In genomic region chr4:107001259-107001810, GRCm38 (mm10) we compare ENCODE assay signal across 8 mouse cellular contexts.
A peak's percentile ranks its signal among the peaks of the same experiment; 100 is the strongest.
DNase-seq lines count a peak whose midpoint lies in the region; ATAC-seq and TF ChIP-seq lines count a peak whose summit lies in the region.

No protein-coding gene starts in this region.

- peaks cover 31% of the 10 kb centered on the region; the same call in 1 of the 2 replicates for H3K4me1 ChIP-seq in forebrain, embryonic 11.5 days (replicated peaks; ENCODE audit: control insufficient read depth, insufficient read depth, low read length)
- H3K4me1 ChIP-seq in forebrain, embryonic 16.5 days (replicated peaks; ENCODE audit: control insufficient read depth, insufficient read depth, low read length), result peaks cover 31% of the 10 kb centered on the region
- peaks cover 30% of the 10 kb centered on the region for H3K4me1 ChIP-seq in thymus, adult 2 months (replicated peaks; ENCODE audit: control insufficient read depth, insufficient read depth, low read length)
- H3K4me1 ChIP-seq in liver, embryonic 16.5 days (ENCODE audit: control insufficient read depth, low read depth, low read length), result peaks cover 49% of the 10 kb centered on the region

- 70% methylated on average over 5 of the region's 5 CpGs for WGBS in forebrain, embryonic 11.5 days
- 68% methylated on average over 5 of the region's 5 CpGs for WGBS in forebrain, embryonic 16.5 days
- 42% methylated on average over 5 of the region's 5 CpGs for WGBS in thymus, adult 2 months
- WGBS in liver, embryonic 16.5 days (ENCODE audit: insufficient replicate concordance), result 34% methylated on average over 5 of the region's 5 CpGs

- no peak overlapping the region for H3K4me2 ChIP-seq in forebrain, embryonic 11.5 days (ENCODE audit: low read depth, low read length, severe bottlenecking)
- no peak overlapping the region for H3K4me2 ChIP-seq in forebrain, embryonic 16.5 days (ENCODE audit: low read length)
- H3K4me2 ChIP-seq in liver, embryonic 16.5 days (ENCODE audit: low read depth, low read length), result no peak overlapping the region

- no peak for DNase-seq in forebrain, embryonic 11.5 days (ENCODE audit: low spot score)
- DNase-seq in thymus, adult 2 months, result no peak
- DNase-seq in thymus, adult 18-20 months, result no peak
- peak; percentile 28 for DNase-seq in thymus, postnatal 25 days
- DNase-seq in cerebellum, adult 11 months, result no peak
- DNase-seq in gastrocnemius, postnatal 25 days, result no peak

- H3K9ac ChIP-seq in forebrain, embryonic 11.5 days (ENCODE audit: low read length), result 0 out of 2 replicates have a peak overlapping the region, but pooled peaks have one; percentile 16
- no peak overlapping the region for H3K9ac ChIP-seq in forebrain, embryonic 16.5 days (replicated peaks; ENCODE audit: low read depth, low read length)
- no peak overlapping the region; the same call in 1 of the 2 replicates for H3K9ac ChIP-seq in liver, embryonic 16.5 days (ENCODE audit: low read depth, low read length)

- no peak for TF ChIP-seq POLR2A in thymus, adult 2 months (IDR thresholded peaks at IDR 0.05; ENCODE audit: control insufficient read depth, extremely low read depth, insufficient read depth, low read length, poor library complexity)

- peak overlapping the region; percentile 25; the same call in 1 of the 2 replicates for H3K27ac ChIP-seq in forebrain, embryonic 11.5 days (ENCODE audit: low read depth, low read length)
- H3K27ac ChIP-seq in forebrain, embryonic 16.5 days (ENCODE audit: low read length), result no peak overlapping the region
- peak overlapping the region; percentile 3; the same call in 1 of the 2 replicates for H3K27ac ChIP-seq in thymus, adult 2 months (ENCODE audit: control insufficient read depth, insufficient read depth, low read length)
- H3K27ac ChIP-seq in liver, embryonic 16.5 days (ENCODE audit: low read length), result peak overlapping the region; percentile 46; the same call in 1 of the 2 replicates

- TF ChIP-seq CTCF in thymus, adult 2 months (IDR thresholded peaks at IDR 0.05; ENCODE audit: borderline replicate concordance, control insufficient read depth, extremely low read depth, insufficient read depth, low read length, poor library complexity), result no peak

- H3K36me3 ChIP-seq in forebrain, embryonic 11.5 days (ENCODE audit: control insufficient read depth, insufficient read depth, low read length), result no peaks in the 10 kb centered on the region
- no peaks in the 10 kb centered on the region for H3K36me3 ChIP-seq in forebrain, embryonic 16.5 days (ENCODE audit: control insufficient read depth, insufficient read depth)
- H3K36me3 ChIP-seq in thymus, adult 2 months (ENCODE audit: control insufficient read depth, insufficient read depth, low read length), result no peaks in the 10 kb centered on the region
- H3K36me3 ChIP-seq in liver, embryonic 16.5 days (ENCODE audit: control insufficient read depth, insufficient read depth), result no peaks in the 10 kb centered on the region

- H3K9me3 ChIP-seq in forebrain, embryonic 11.5 days (ENCODE audit: control insufficient read depth, low read length), result no peaks in the 10 kb centered on the region
- no peaks in the 10 kb centered on the region for H3K9me3 ChIP-seq in forebrain, embryonic 16.5 days (ENCODE audit: control insufficient read depth, low read length)
- no peaks in the 10 kb centered on the region for H3K9me3 ChIP-seq in liver, embryonic 16.5 days (replicated peaks; ENCODE audit: control insufficient read depth, low read length)

- no peak for ATAC-seq in forebrain, embryonic 11.5 days (replicated peaks; ENCODE audit: low FRiP score)
- ATAC-seq in forebrain, embryonic 16.5 days, result no peak
- ATAC-seq in liver, embryonic 16.5 days (ENCODE audit: low read depth), result peak; percentile 41

- no peak overlapping the region for H3K4me3 ChIP-seq in forebrain, embryonic 11.5 days (ENCODE audit: low read depth, low read length)
- no peak overlapping the region for H3K4me3 ChIP-seq in forebrain, embryonic 16.5 days (replicated peaks; ENCODE audit: low read length)
- no peak overlapping the region for H3K4me3 ChIP-seq in thymus, adult 2 months (ENCODE audit: control insufficient read depth, insufficient read depth, low read length)
- H3K4me3 ChIP-seq in liver, embryonic 16.5 days (ENCODE audit: low read depth, low read length), result no peak overlapping the region

- no peaks in the 10 kb centered on the region for H3K27me3 ChIP-seq in forebrain, embryonic 11.5 days (ENCODE audit: control insufficient read depth, insufficient read depth, low read length)
- H3K27me3 ChIP-seq in forebrain, embryonic 16.5 days (replicated peaks; ENCODE audit: control insufficient read depth, insufficient read depth, low read length), result no peaks in the 10 kb centered on the region
- H3K27me3 ChIP-seq in thymus, adult 2 months (ENCODE audit: control insufficient read depth, insufficient read depth, low read length), result no peaks in the 10 kb centered on the region
- no peaks in the 10 kb centered on the region for H3K27me3 ChIP-seq in liver, embryonic 16.5 days (ENCODE audit: control insufficient read depth, insufficient read depth, low read depth, low read length)
